Mouse (Mus musculus): ENCODE data around the gene Slc9b1. TPM values are rescaled to one million over a fixed set of nuclear protein-coding genes. Genes with fewer than 3 reads are reported as not detected.

The Slc9b1 gene
- polyA plus RNA-seq (2012), result 0.04 TPM in 1 of 2 replicates, not detected in the other

GRCm38 (mm10) chr3:135347739-135348264 is at the start of gene Slc9b1:
TSS of gene Slc9b1 (plus strand) at chr3:135348029.
- Histone ChIP-seq H3K9me3 (ENCODE audit: control insufficient read depth, low read length) (no peaks in the 10 kb centered on the region), H3K4me1 (ENCODE audit: control insufficient read depth) (no peaks in the 10 kb centered on the region)

GRCm38 (mm10) chr3:135298560-135298959 is 49.3 kb upstream of the Slc9b1 start:
- Histone ChIP-seq H3K27me3 (ENCODE audit: control insufficient read depth) (no peaks in the 10 kb centered on the region), H3K4me1 (ENCODE audit: control insufficient read depth) (no peaks in the 10 kb centered on the region), H3K4me3 (replicated peaks) (no peak overlapping the region), H3K36me3 (ENCODE audit: control insufficient read depth) (no peaks in the 10 kb centered on the region), H3K9me3 (ENCODE audit: control insufficient read depth, low read length) (no peaks in the 10 kb centered on the region)
- no peak for TF ChIP-seq GATA1 (IDR thresholded peaks at IDR 0.05; ENCODE audit: low read length)
- TF ChIP-seq TAL1 (IDR thresholded peaks at IDR 0.05; ENCODE audit: low read length), result no peak

More at GRCm38 (mm10) chr3:135347739-135348264, at the start of gene Slc9b1:
- H3K36me3 ChIP-seq (ENCODE audit: control insufficient read depth), result no peaks in the 10 kb centered on the region
- no peak for TF ChIP-seq TAL1 (IDR thresholded peaks at IDR 0.05; ENCODE audit: low read length)
- no peak for TF ChIP-seq GATA1 (IDR thresholded peaks at IDR 0.05; ENCODE audit: low read length)
- no peaks in the 10 kb centered on the region for H3K27me3 ChIP-seq (ENCODE audit: control insufficient read depth)
- H3K4me3 ChIP-seq (replicated peaks), result no peak within 1 kb of the TSS

GRCm38 (mm10) chr3:135300081-135300480 is 47.7 kb upstream of the Slc9b1 start:
- no peak overlapping the region for H3K4me3 ChIP-seq (replicated peaks)

GRCm38 (mm10) chr3:135304060-135304459 is 43.8 kb upstream of the Slc9b1 start:
- Histone ChIP-seq H3K9me3 (ENCODE audit: control insufficient read depth, low read length) (no peaks in the 10 kb centered on the region), H3K36me3 (ENCODE audit: control insufficient read depth) (no peaks in the 10 kb centered on the region), H3K4me3 (replicated peaks) (no peak overlapping the region), H3K4me1 (ENCODE audit: control insufficient read depth) (peaks cover 5% of the 10 kb centered on the region), H3K27me3 (ENCODE audit: control insufficient read depth) (peaks cover 19% of the 10 kb centered on the region)
- TF ChIP-seq TAL1 (IDR thresholded peaks at IDR 0.05; ENCODE audit: low read length) (no peak), GATA1 (IDR thresholded peaks at IDR 0.05; ENCODE audit: low read length) (no peak)

More at GRCm38 (mm10) chr3:135300081-135300480, 47.7 kb upstream of the Slc9b1 start:
- Histone ChIP-seq H3K36me3 (ENCODE audit: control insufficient read depth) (no peaks in the 10 kb centered on the region), H3K27me3 (ENCODE audit: control insufficient read depth) (no peaks in the 10 kb centered on the region), H3K9me3 (ENCODE audit: control insufficient read depth, low read length) (no peaks in the 10 kb centered on the region), H3K4me1 (ENCODE audit: control insufficient read depth) (no peaks in the 10 kb centered on the region)
- no peak for TF ChIP-seq TAL1 (IDR thresholded peaks at IDR 0.05; ENCODE audit: low read length)
- TF ChIP-seq GATA1 (IDR thresholded peaks at IDR 0.05; ENCODE audit: low read length), result no peak

GRCm38 (mm10) chr3:135304566-135304965 is 43.3 kb upstream of the Slc9b1 start:
- Histone ChIP-seq H3K36me3 (ENCODE audit: control insufficient read depth) (no peaks in the 10 kb centered on the region), H3K4me3 (replicated peaks) (no peak overlapping the region), H3K9me3 (ENCODE audit: control insufficient read depth, low read length) (no peaks in the 10 kb centered on the region), H3K4me1 (ENCODE audit: control insufficient read depth) (peaks cover 5% of the 10 kb centered on the region), H3K27me3 (ENCODE audit: control insufficient read depth) (peaks cover 19% of the 10 kb centered on the region)
- TF ChIP-seq TAL1 (IDR thresholded peaks at IDR 0.05; ENCODE audit: low read length), result no peak
- TF ChIP-seq GATA1 (IDR thresholded peaks at IDR 0.05; ENCODE audit: low read length), result no peak

- Histone ChIP-seq H3K4me1 (ENCODE audit: control insufficient read depth) (peaks cover 5% of the 10 kb centered on the region), H3K36me3 (ENCODE audit: control insufficient read depth) (no peaks in the 10 kb centered on the region), H3K9me3 (ENCODE audit: control insufficient read depth, low read length) (no peaks in the 10 kb centered on the region), H3K4me3 (replicated peaks) (no peak within 1 kb of the TSS), H3K27me3 (ENCODE audit: control insufficient read depth) (peaks cover 19% of the 10 kb centered on the region)
- no peak for TF ChIP-seq TAL1 (IDR thresholded peaks at IDR 0.05; ENCODE audit: low read length)
Observed at GRCm38 (mm10) chr3:135307411-135308259, 40.2 kb upstream of the Slc9b1 start, which contains the start of gene Slc9b2. TSS of gene Slc9b2 (plus strand) at chr3:135307700.

GRCm38 (mm10) chr3:135312916-135313491 is 34.8 kb upstream of the Slc9b1 start:
- H3K4me3 ChIP-seq (replicated peaks), result no peak overlapping the region
- H3K27me3 ChIP-seq (ENCODE audit: control insufficient read depth), result peaks cover 5% of the 10 kb centered on the region
- no peak for TF ChIP-seq TAL1 (IDR thresholded peaks at IDR 0.05; ENCODE audit: low read length)
- TF ChIP-seq GATA1 (IDR thresholded peaks at IDR 0.05; ENCODE audit: low read length), result no peak
- no peaks in the 10 kb centered on the region for H3K36me3 ChIP-seq (ENCODE audit: control insufficient read depth)
- no peaks in the 10 kb centered on the region for H3K9me3 ChIP-seq (ENCODE audit: control insufficient read depth, low read length)
- no peaks in the 10 kb centered on the region for H3K4me1 ChIP-seq (ENCODE audit: control insufficient read depth)

- Histone ChIP-seq H3K27me3 (ENCODE audit: control insufficient read depth) (no peaks in the 10 kb centered on the region), H3K36me3 (ENCODE audit: control insufficient read depth) (no peaks in the 10 kb centered on the region), H3K4me3 (replicated peaks) (no peak overlapping the region), H3K9me3 (ENCODE audit: control insufficient read depth, low read length) (no peaks in the 10 kb centered on the region), H3K4me1 (ENCODE audit: control insufficient read depth) (no peaks in the 10 kb centered on the region)
- no peak for TF ChIP-seq GATA1 (IDR thresholded peaks at IDR 0.05; ENCODE audit: low read length)
- no peak for TF ChIP-seq TAL1 (IDR thresholded peaks at IDR 0.05; ENCODE audit: low read length)
Observed at GRCm38 (mm10) chr3:135313727-135314126, 34.1 kb upstream of the Slc9b1 start.

- TF ChIP-seq GATA1 (IDR thresholded peaks at IDR 0.05; ENCODE audit: low read length), result no peak
- TF ChIP-seq TAL1 (IDR thresholded peaks at IDR 0.05; ENCODE audit: low read length), result no peak
- Histone ChIP-seq H3K4me3 (replicated peaks) (no peak overlapping the region), H3K27me3 (ENCODE audit: control insufficient read depth) (no peaks in the 10 kb centered on the region), H3K9me3 (ENCODE audit: control insufficient read depth, low read length) (no peaks in the 10 kb centered on the region), H3K36me3 (ENCODE audit: control insufficient read depth) (no peaks in the 10 kb centered on the region), H3K4me1 (ENCODE audit: control insufficient read depth) (no peaks in the 10 kb centered on the region)
Observed at GRCm38 (mm10) chr3:135314811-135315210, 33.0 kb upstream of the Slc9b1 start.

All from erythroblast, embryonic 14.5 days (primary cell).